Mouse (Mus musculus) brown adipose tissue, adult 24 weeks (tissue): Measurements from ENCODE around the gene Asnsd1. TPM values are rescaled to one million over a fixed set of nuclear protein-coding genes. Genes with fewer than 3 reads are reported as not detected.

Source experiments
- H3K27ac ChIP-seq: fragments of 200-500 bp; replicated peaks from 2 replicates; pipeline ENCODE4 v1.5.1; 2012; ENCODE audit warnings: low read depth, mild to moderate bottlenecking, low read length
- H3K4me1 ChIP-seq: fragments of 200-500 bp; 2 replicates; pipeline ENCODE4 v1.6.1; 2012; ENCODE audit warnings: low read length, mixed read lengths; ENCODE audit not compliant: control insufficient read depth, insufficient read depth, insufficient read length
- H3K4me3 ChIP-seq: fragments of 200-500 bp; 2 replicates; pipeline ENCODE4 v1.5.1; 2012; ENCODE audit warnings: low read depth, mild to moderate bottlenecking, low read length, moderate library complexity; ENCODE audit not compliant: insufficient read depth
- polyA plus RNA-seq: library from polyadenylated mRNA; stranded (reverse); fragments of >200 nt; gene quantifications from 2 replicates; pipeline ENCODE4 v1.2.4, GENCODE M21; 2012; ENCODE audit not compliant: missing spikeins, insufficient read depth, insufficient read length

Gene Asnsd1
- polyA plus RNA-seq, 1 experiment = 55.6 TPM

DNA sequence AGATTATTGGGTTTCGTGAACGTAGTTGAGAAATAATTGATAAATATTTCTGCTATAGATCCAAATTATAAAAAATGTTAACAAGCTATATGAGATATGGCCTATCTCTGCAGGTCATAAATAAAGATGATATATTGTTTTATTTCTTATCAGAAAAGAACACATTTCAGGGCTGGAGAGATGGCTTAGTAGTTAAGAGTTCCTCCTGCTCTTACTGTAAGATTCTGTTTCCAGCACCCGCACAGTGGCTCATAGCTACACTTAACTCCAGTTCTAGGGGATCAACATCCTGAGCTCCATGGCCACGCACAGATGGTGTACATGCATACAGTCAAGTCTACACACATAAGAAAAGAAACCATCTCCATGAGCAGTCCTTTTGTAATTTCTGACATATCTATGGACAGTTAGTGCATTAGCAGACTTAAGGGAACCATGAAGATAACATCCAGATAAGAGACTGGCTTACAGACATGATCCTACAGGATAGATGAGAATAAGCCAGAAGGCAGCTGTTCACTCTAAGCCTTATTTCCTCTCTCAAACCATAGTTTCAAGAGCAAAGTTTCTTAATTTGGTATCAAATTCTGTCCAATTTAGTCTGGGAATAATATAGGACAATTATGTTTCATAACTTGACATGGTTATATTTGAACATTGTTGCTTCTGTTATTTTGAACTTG is 30.7 kb downstream of the Asnsd1 start:
- H3K4me3 ChIP-seq = no peak overlapping the region
- no peak overlapping the region for H3K27ac ChIP-seq
- no peaks in the 10 kb centered on the region for H3K4me1 ChIP-seq

DNA sequence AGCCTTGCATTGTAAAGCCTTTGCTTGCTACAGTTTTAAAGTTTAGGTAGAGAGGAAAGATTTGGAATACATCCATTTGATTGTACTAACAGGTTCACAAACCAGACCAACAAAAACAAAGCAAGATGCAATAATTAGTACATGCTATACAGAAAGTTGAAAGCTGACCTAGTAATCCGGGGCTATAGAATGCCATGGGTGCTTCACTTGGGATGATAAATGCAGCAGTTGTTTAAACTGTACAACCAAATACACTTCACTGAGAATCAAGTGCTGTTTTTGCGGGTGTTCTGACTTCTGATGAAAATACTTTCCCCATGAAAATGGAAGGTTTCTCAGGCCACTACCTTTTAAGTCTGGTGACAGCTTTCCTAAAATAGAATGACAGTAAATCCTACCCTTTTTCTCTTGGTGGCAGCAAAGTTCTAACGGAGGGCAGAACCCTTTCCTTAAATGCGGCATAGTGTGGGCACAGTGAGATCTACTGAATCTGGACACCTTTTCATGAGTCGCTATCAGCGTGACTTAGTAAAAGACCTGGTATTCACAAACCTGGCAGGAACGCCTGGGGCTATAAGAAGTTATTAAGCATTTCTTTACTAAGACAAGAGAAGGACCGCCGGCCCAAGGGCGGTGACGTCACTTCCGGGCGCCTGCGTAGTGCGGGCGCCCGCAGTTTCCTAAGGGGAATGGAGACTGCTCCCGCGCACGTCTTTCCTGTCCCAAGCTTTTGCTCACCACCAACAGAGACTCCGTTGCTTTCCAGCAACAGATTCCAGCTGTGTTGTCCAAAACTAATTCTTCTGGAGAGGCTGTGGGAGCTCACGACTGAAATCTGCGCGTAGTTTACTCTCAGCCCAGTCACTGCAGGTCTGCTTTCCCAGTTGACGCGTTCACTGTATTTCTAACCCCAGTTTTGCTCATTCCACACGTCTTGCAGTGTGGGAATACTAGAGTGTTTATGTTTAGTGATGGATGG is 39.3 kb downstream of the Asnsd1 start, which contains the start of gene Osgepl1:
Gene Osgepl1 (plus strand): TSS at position 636 of the 979 bp plus-strand sequence.
- peak within 1 kb of the TSS; percentile 92 for H3K4me3 ChIP-seq
- H3K27ac ChIP-seq = peak within 1 kb of the TSS; percentile 97
- no peaks in the 10 kb centered on the region for H3K4me1 ChIP-seq

DNA sequence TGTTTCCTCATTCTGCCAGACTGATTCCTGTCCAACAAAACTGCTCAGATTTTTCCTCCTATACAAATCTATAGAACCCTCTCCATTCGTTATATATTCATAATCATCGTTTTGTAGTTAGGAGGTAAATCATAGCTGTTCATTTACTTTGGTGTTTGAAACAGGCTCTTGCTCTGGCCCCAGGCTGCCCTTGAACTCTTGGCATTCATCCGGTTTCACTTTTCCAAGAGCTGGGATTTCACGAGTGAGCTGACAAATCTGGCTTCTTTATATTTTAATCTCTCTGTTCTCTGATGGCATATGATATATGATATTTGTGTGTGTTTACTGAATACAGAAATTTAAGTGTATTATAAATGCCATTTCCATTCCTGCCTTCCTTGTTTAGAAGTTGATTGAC is 52.0 kb downstream of the Asnsd1 start:
- Histone ChIP-seq H3K27ac (no peak overlapping the region), H3K4me1 (no peaks in the 10 kb centered on the region; the same call in 1 of the 2 replicates), H3K4me3 (no peak overlapping the region)

DNA sequence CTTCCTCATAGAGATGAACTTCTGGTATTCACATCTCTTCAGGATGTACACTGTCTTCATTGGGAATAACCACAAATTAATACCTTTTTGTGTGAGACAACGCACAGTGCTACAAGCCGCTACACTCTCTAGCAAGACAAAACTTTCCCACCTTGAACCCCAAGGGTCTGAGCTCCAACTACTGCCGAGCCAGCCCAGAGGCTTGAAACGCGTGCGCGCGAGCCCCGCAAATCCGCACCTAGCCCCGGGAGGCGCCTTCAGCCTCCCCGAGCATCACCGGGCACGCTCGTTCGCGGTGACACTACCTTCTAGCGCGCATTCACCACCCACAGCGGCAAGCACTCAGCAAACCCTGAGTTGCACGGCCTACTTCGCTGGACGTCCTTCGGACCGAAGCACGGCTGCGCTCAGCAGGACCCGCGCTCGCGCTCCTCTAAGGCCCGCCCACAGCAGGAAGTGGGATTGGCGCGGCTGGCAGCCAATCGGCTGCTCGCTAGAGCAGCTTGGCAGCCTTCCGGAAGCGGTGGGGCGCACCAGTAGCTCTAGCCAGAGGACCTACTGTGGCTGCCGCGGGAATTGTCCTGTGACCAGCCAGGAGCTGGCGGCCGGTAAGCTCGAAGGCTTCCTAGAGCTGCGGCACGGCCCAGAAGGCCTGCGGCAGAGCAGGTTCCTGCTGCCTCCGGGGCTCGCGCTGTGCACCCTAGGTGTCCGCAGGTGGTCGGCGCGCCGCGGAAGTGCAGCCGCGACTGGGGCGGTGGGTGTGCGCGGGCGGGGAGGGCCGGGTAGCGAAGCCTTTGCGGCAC is 55.8 kb downstream of the Asnsd1 start, which contains the start of the genes Pms1, Ormdl1 and Gm28778:
Gene Pms1 (minus strand): TSS at position 438 of the 803 bp plus-strand sequence.
Gene Ormdl1 (plus strand): TSS at position 515 of the 803 bp plus-strand sequence.
Gene Gm28778 (plus strand): TSS at position 531 of the 803 bp plus-strand sequence.
- Histone ChIP-seq H3K27ac (no peak within 1 kb of the TSS), H3K4me3 (peak within 1 kb of the TSS; percentile 97), H3K4me1 (no peaks in the 10 kb centered on the region; the same call in 1 of the 2 replicates)

Other genes starting within 250 kb of the Asnsd1 start
- gene 1700019A02Rik, start 165.1 kb downstream of the Asnsd1 start, polyA plus RNA-seq = not detected in 2 replicates
- 1.7 and 2.0 TPM in 2 replicates for gene Pms1, start 55.7 kb downstream of the Asnsd1 start, polyA plus RNA-seq
- gene Ormdl1, start 55.7 kb downstream of the Asnsd1 start, polyA plus RNA-seq = 10.2 and 12.5 TPM in 2 replicates
- gene Gm28778, start 55.6 kb downstream of the Asnsd1 start, polyA plus RNA-seq = not detected in 2 replicates
- 41.7 and 67.1 TPM in 2 replicates for gene Osgepl1, start 39.1 kb downstream of the Asnsd1 start, polyA plus RNA-seq
- gene Asdurf, start 133 bp downstream of the Asnsd1 start, polyA plus RNA-seq = not detected in 2 replicates
- not detected in 2 replicates for gene Gm28551, start 85 bp downstream of the Asnsd1 start, polyA plus RNA-seq